Mouse (Mus musculus) myocyte (in vitro differentiated cells): ENCODE data around the gene Tcea2. TPM values are rescaled to one million over a fixed set of nuclear protein-coding genes. Genes with fewer than 3 reads are reported as not detected.

Source experiments
- H3K27me3 ChIP-seq: one replicate; pipeline ENCODE4 v1.6.1; 2011; ENCODE audit not compliant: control insufficient read depth, insufficient read depth, insufficient read length
- H3K36me3 ChIP-seq: one replicate; pipeline ENCODE4 v1.6.1; 2011; ENCODE audit not compliant: control insufficient read depth, insufficient read depth
- H3K4me2 ChIP-seq: one replicate; pipeline ENCODE4 v1.6.1; 2011; ENCODE audit warnings: low read depth, control low read depth
- H3K4me3 ChIP-seq: one replicate; pipeline ENCODE4 v1.5.1; 2011; ENCODE audit warnings: mild to moderate bottlenecking, control low read depth, moderate library complexity
- H3K79me2 ChIP-seq: one replicate; pipeline ENCODE4 v1.6.1; 2011; ENCODE audit not compliant: control insufficient read depth, insufficient read depth
- H3ac ChIP-seq: one replicate; pipeline ENCODE4 v1.6.1; 2011; ENCODE audit not compliant: control insufficient read depth, insufficient read length
- CEBPB ChIP-seq: IDR thresholded peaks from 2 replicates; pipeline ENCODE4 v1.6.1; 2011; ENCODE audit warnings: mild to moderate bottlenecking, moderate library complexity; ENCODE audit not compliant: poor library complexity, insufficient read depth, severe bottlenecking
- E2F4 ChIP-seq: IDR thresholded peaks from one replicate; pipeline ENCODE4 v1.6.1; 2011; ENCODE audit warnings: mild to moderate bottlenecking, control low read depth, moderate library complexity; ENCODE audit not compliant: insufficient read depth
- MAX ChIP-seq: IDR thresholded peaks from one replicate; pipeline ENCODE4 v1.6.1; 2011; ENCODE audit warnings: low read depth, mild to moderate bottlenecking, control low read depth
- MYOD1 ChIP-seq, 3 experiments: IDR thresholded peaks; one replicate each; pipeline ENCODE4 v1.6.1; 2011; ENCODE audit warnings: control low read depth in 2 of 3, low read depth in 2 of 3, mild to moderate bottlenecking in 2 of 3, moderate library complexity in 1 of 3; ENCODE audit not compliant: insufficient read length in 2 of 3, control insufficient read depth in 1 of 3
- MYOG ChIP-seq, 3 experiments: IDR thresholded peaks; one replicate each; pipeline ENCODE4 v1.6.1; 2011; ENCODE audit warnings: control low read depth in 2 of 3, low read depth in 2 of 3, mild to moderate bottlenecking in 2 of 3; ENCODE audit not compliant: insufficient read length in 2 of 3, control insufficient read depth in 1 of 3, insufficient read depth in 1 of 3
- POLR2A ChIP-seq: IDR thresholded peaks from one replicate; pipeline ENCODE4 v1.6.1; 2011; ENCODE audit warnings: low read depth, mild to moderate bottlenecking, control low read depth, moderate library complexity; ENCODE audit not compliant: insufficient read length
- POLR2AphosphoS2 ChIP-seq: IDR thresholded peaks from one replicate; pipeline ENCODE4 v1.6.1; 2011; ENCODE audit warnings: low read depth, control low read depth; ENCODE audit not compliant: insufficient read length
- REST ChIP-seq: IDR thresholded peaks from one replicate; pipeline ENCODE4 v1.6.1; 2011; ENCODE audit warnings: mild to moderate bottlenecking, control low read depth, moderate library complexity; ENCODE audit not compliant: insufficient read depth, insufficient read length
- SRF ChIP-seq: IDR thresholded peaks from one replicate; pipeline ENCODE4 v1.6.1; 2011; ENCODE audit warnings: low read depth; ENCODE audit not compliant: control insufficient read depth, insufficient read length
- TCF12 ChIP-seq: IDR thresholded peaks from one replicate; pipeline ENCODE4 v1.6.1; 2011; ENCODE audit warnings: mild to moderate bottlenecking, control low read depth; ENCODE audit not compliant: poor library complexity, insufficient read depth, severe bottlenecking
- TCF3 ChIP-seq: IDR thresholded peaks from one replicate; pipeline ENCODE4 v1.6.1; 2011; ENCODE audit warnings: low read depth, control low read depth; ENCODE audit not compliant: insufficient read length
- USF1 ChIP-seq: IDR thresholded peaks from one replicate; pipeline ENCODE4 v1.6.1; 2011; ENCODE audit warnings: low read depth, mild to moderate bottlenecking, control low read depth, moderate library complexity
- polyA plus RNA-seq: library from polyadenylated mRNA; unstranded; fragments of >200 nt; fragmentation: generic; extraction: Trizol; gene quantifications from one replicate; pipeline ENCODE4 v1.2.1, GENCODE M21; 2012; ENCODE audit warnings: missing spikeins

Tcea2 gene
- polyA plus RNA-seq, 1 experiment: 3.0 TPM

GRCm38 (mm10) chr2:181678780-181679179, 1.3 kb upstream of the Tcea2 start:
- no peaks in the 10 kb centered on the region for H3K36me3 ChIP-seq
- no peaks in the 10 kb centered on the region for H3K79me2 ChIP-seq
- no peak overlapping the region for H3ac ChIP-seq
- no peak overlapping the region for H3K4me3 ChIP-seq
- TF ChIP-seq MAX (no peak), E2F4 (no peak), MYOD1 (IDR thresholded peaks at IDR 0.05; ENCODE audit: control insufficient read depth in 1 of 3, insufficient read length in 2 of 3, low read depth in 2 of 3) (no peak), SRF (no peak), USF1 (no peak), TCF3 (no peak), REST (no peak), MYOG (IDR thresholded peaks at IDR 0.05; ENCODE audit: control insufficient read depth in 1 of 3, insufficient read depth in 1 of 3, insufficient read length in 2 of 3, low read depth in 2 of 3) (no peak), CEBPB (no peak)
- peaks cover 4% of the 10 kb centered on the region for H3K27me3 ChIP-seq
- H3K4me2 ChIP-seq: no peak overlapping the region

- TF ChIP-seq E2F4: no peak
- no peak for TF ChIP-seq POLR2AphosphoS2
- TF ChIP-seq SRF: no peak
- TF ChIP-seq POLR2A: no peak
- no peak for TF ChIP-seq CEBPB
These were observed 607 bp downstream of the Tcea2 start for GRCm38 (mm10) chr2:181680716-181681117.

GRCm38 (mm10) chr2:181681978-181682377, 1.9 kb downstream of the Tcea2 start:
- Histone ChIP-seq H3K79me2 (no peaks in the 10 kb centered on the region), H3ac (no peak overlapping the region), H3K36me3 (no peaks in the 10 kb centered on the region), H3K4me3 (no peak overlapping the region), H3K4me2 (no peak overlapping the region), H3K27me3 (no peaks in the 10 kb centered on the region)
- TF ChIP-seq MYOG (IDR thresholded peaks at IDR 0.05; ENCODE audit: control insufficient read depth in 1 of 3, insufficient read depth in 1 of 3, insufficient read length in 2 of 3, low read depth in 2 of 3): no peak

More at GRCm38 (mm10) chr2:181680716-181681117, 607 bp downstream of the Tcea2 start:
- H3K36me3 ChIP-seq: no peaks in the 10 kb centered on the region
- H3K4me3 ChIP-seq: peak overlapping the region; percentile 39
- no peaks in the 10 kb centered on the region for H3K27me3 ChIP-seq
- H3ac ChIP-seq: peak overlapping the region; percentile 40
- H3K79me2 ChIP-seq: no peaks in the 10 kb centered on the region
- H3K4me2 ChIP-seq: peak overlapping the region; percentile 92

- H3K4me3 ChIP-seq: no peak overlapping the region
- no peak for TF ChIP-seq MYOG (IDR thresholded peaks at IDR 0.05; ENCODE audit: control insufficient read depth in 1 of 3, insufficient read depth in 1 of 3, insufficient read length in 2 of 3, low read depth in 2 of 3)
- no peak for TF ChIP-seq USF1
- TF ChIP-seq REST: no peak
- TF ChIP-seq TCF12: no peak
- no peak overlapping the region for H3K4me2 ChIP-seq
- no peak overlapping the region for H3ac ChIP-seq
- H3K79me2 ChIP-seq: no peaks in the 10 kb centered on the region
- no peaks in the 10 kb centered on the region for H3K27me3 ChIP-seq
- H3K36me3 ChIP-seq: no peaks in the 10 kb centered on the region
These were observed 3.3 kb downstream of the Tcea2 start for GRCm38 (mm10) chr2:181683381-181683780.

GRCm38 (mm10) chr2:181684713-181685112, 4.6 kb downstream of the Tcea2 start:
- no peaks in the 10 kb centered on the region for H3K36me3 ChIP-seq
- no peak overlapping the region for H3ac ChIP-seq
- TF ChIP-seq REST (no peak), E2F4 (no peak), USF1 (no peak), MYOG (IDR thresholded peaks at IDR 0.05; ENCODE audit: control insufficient read depth in 1 of 3, insufficient read depth in 1 of 3, insufficient read length in 2 of 3, low read depth in 2 of 3) (no peak), MAX (no peak)
- no peaks in the 10 kb centered on the region for H3K79me2 ChIP-seq
- no peak overlapping the region for H3K4me3 ChIP-seq
- H3K4me2 ChIP-seq: no peak overlapping the region
- no peaks in the 10 kb centered on the region for H3K27me3 ChIP-seq

- no peaks in the 10 kb centered on the region for H3K79me2 ChIP-seq
- no peak for TF ChIP-seq CEBPB
- TF ChIP-seq MAX: no peak
- TF ChIP-seq SRF: no peak
- no peak for TF ChIP-seq TCF12
- no peak for TF ChIP-seq MYOG (IDR thresholded peaks at IDR 0.05; ENCODE audit: control insufficient read depth in 1 of 3, insufficient read depth in 1 of 3, insufficient read length in 2 of 3, low read depth in 2 of 3)
- TF ChIP-seq REST: no peak
- no peak for TF ChIP-seq USF1
- TF ChIP-seq TCF3: no peak
- no peak for TF ChIP-seq POLR2A
- TF ChIP-seq E2F4: no peak
- no peak for TF ChIP-seq MYOD1 (IDR thresholded peaks at IDR 0.05; ENCODE audit: control insufficient read depth in 1 of 3, insufficient read length in 2 of 3, low read depth in 2 of 3)
- TF ChIP-seq POLR2AphosphoS2: no peak
- no peak overlapping the region for H3K4me3 ChIP-seq
- no peak overlapping the region for H3K4me2 ChIP-seq
- no peak overlapping the region for H3ac ChIP-seq
- no peaks in the 10 kb centered on the region for H3K36me3 ChIP-seq
- no peaks in the 10 kb centered on the region for H3K27me3 ChIP-seq
These were observed 5.6 kb downstream of the Tcea2 start for GRCm38 (mm10) chr2:181685686-181686085.
